Mouse (Mus musculus) lung, adult 2 months (tissue): ENCODE measurements around the gene Pde4d. TPM values are rescaled to one million over a fixed set of nuclear protein-coding genes. Genes with fewer than 3 reads are reported as not detected.

Experiments used
- DNase-seq: peaks from one replicate; pipeline ENCODE4 v3.0.0; 2022
- H3K4me1 ChIP-seq: fragments of 200-500 bp; 2 replicates; pipeline ENCODE4 v1.6.1; 2011; ENCODE audit warnings: low read length; ENCODE audit not compliant: control insufficient read depth, insufficient read depth
- H3K4me3 ChIP-seq: fragments of 200-500 bp; replicated peaks from 2 replicates; pipeline ENCODE3; 2011; ENCODE audit warnings: low read depth, mild to moderate bottlenecking, control low read depth, low read length; ENCODE audit errors: extremely low read depth
- CTCF ChIP-seq: fragments of 200-500 bp; IDR thresholded peaks from 2 replicates; pipeline ENCODE4 v1.5.1; 2011; ENCODE audit warnings: mild to moderate bottlenecking, low read length, control low read depth; ENCODE audit not compliant: insufficient read depth
- POLR2A ChIP-seq: fragments of 200-500 bp; IDR thresholded peaks from 2 replicates; pipeline ENCODE4 v1.6.1; 2011; ENCODE audit warnings: low read depth, mild to moderate bottlenecking, control low read depth, low read length, borderline replicate concordance; ENCODE audit errors: extremely low read depth
- WGBS: fragments of 180-500 bp; shearing (Covaris S2); methylation state at CpG from one replicate; pipeline ENCODE4 v1.1.7; 2018; 5-methylcytosine and 5-hydroxymethylcytosine counted together
- polyA plus RNA-seq: library from polyadenylated mRNA; depleted of rRNA; stranded (reverse); fragments of >200 nt; gene quantifications from 2 replicates; pipeline ENCODE4 v1.2.3, GENCODE M21; 2012

Pde4d gene
- polyA plus RNA-seq, 1 experiment: 20.0 TPM

- Histone ChIP-seq H3K4me3 (no peak overlapping the region), H3K4me1 (no peaks in the 10 kb centered on the region; the same call in 1 of the 2 replicates)
- 71% methylated on average over 7 of the region's 7 CpGs for WGBS
- TF ChIP-seq CTCF (no peak), POLR2A (no peak)
- DNase-seq: no peak
These were observed 906.5 kb downstream of the Pde4d start for GRCm38 (mm10) chr13:109356252-109356651.

GRCm38 (mm10) chr13:109359994-109360393 lies 910.2 kb downstream of the Pde4d start:
- TF ChIP-seq POLR2A (no peak), CTCF (no peak)
- H3K4me1 ChIP-seq: no peaks in the 10 kb centered on the region; the same call in 1 of the 2 replicates
- 62% methylated on average over 2 of the region's 2 CpGs for WGBS
- H3K4me3 ChIP-seq: no peak overlapping the region
- DNase-seq: no peak

GRCm38 (mm10) chr13:109362340-109362739 lies 912.6 kb downstream of the Pde4d start:
- TF ChIP-seq POLR2A: no peak
- TF ChIP-seq CTCF: no peak
- no peak for DNase-seq
- Histone ChIP-seq H3K4me1 (no peaks in the 10 kb centered on the region; the same call in 1 of the 2 replicates), H3K4me3 (no peak overlapping the region)
- WGBS: 65% methylated on average over 6 of the region's 6 CpGs

- Histone ChIP-seq H3K4me1 (no peaks in the 10 kb centered on the region), H3K4me3 (no peak overlapping the region)
- TF ChIP-seq POLR2A: no peak
- TF ChIP-seq CTCF: no peak
- DNase-seq: no peak
- 36% methylated on average over 5 of the region's 5 CpGs for WGBS
These were observed 924.7 kb downstream of the Pde4d start for GRCm38 (mm10) chr13:109374465-109374864.

- TF ChIP-seq CTCF (no peak), POLR2A (no peak)
- 82% methylated on average over 1 of the region's 1 CpGs for WGBS
- H3K4me1 ChIP-seq: no peaks in the 10 kb centered on the region
- no peak for DNase-seq
- no peak overlapping the region for H3K4me3 ChIP-seq
These were observed 926.9 kb downstream of the Pde4d start for GRCm38 (mm10) chr13:109376681-109377080.

GRCm38 (mm10) chr13:109380149-109380548 lies 930.4 kb downstream of the Pde4d start:
- no peak overlapping the region for H3K4me3 ChIP-seq
- TF ChIP-seq CTCF: no peak
- no peak for TF ChIP-seq POLR2A
- 96% methylated on average over 2 of the region's 2 CpGs for WGBS
- H3K4me1 ChIP-seq: no peaks in the 10 kb centered on the region
- DNase-seq: no peak

- no peak for DNase-seq
- no peaks in the 10 kb centered on the region; the same call in 1 of the 2 replicates for H3K4me1 ChIP-seq
- H3K4me3 ChIP-seq: no peak overlapping the region
- TF ChIP-seq CTCF (no peak), POLR2A (no peak)
- 49% methylated on average over 8 of the region's 8 CpGs for WGBS
These were observed 939.0 kb downstream of the Pde4d start for GRCm38 (mm10) chr13:109388626-109389220.

GRCm38 (mm10) chr13:109402396-109402795 lies 952.6 kb downstream of the Pde4d start:
- no peak overlapping the region for H3K4me3 ChIP-seq
- 84% methylated on average over 4 of the region's 4 CpGs for WGBS
- TF ChIP-seq CTCF (no peak), POLR2A (no peak)
- no peaks in the 10 kb centered on the region for H3K4me1 ChIP-seq
- DNase-seq: no peak

GRCm38 (mm10) chr13:109402936-109403335 lies 953.2 kb downstream of the Pde4d start:
- no peak for DNase-seq
- WGBS: 59% methylated on average over 2 of the region's 2 CpGs
- no peak overlapping the region for H3K4me3 ChIP-seq
- H3K4me1 ChIP-seq: no peaks in the 10 kb centered on the region
- TF ChIP-seq CTCF: no peak
- no peak for TF ChIP-seq POLR2A

- no peak for DNase-seq
- TF ChIP-seq POLR2A (no peak), CTCF (no peak)
- no peak overlapping the region for H3K4me3 ChIP-seq
- no peaks in the 10 kb centered on the region for H3K4me1 ChIP-seq
- WGBS: 88% methylated on average over 8 of the region's 8 CpGs
These were observed 956.6 kb downstream of the Pde4d start for GRCm38 (mm10) chr13:109406341-109406740.
